In the genomic region with DNA sequence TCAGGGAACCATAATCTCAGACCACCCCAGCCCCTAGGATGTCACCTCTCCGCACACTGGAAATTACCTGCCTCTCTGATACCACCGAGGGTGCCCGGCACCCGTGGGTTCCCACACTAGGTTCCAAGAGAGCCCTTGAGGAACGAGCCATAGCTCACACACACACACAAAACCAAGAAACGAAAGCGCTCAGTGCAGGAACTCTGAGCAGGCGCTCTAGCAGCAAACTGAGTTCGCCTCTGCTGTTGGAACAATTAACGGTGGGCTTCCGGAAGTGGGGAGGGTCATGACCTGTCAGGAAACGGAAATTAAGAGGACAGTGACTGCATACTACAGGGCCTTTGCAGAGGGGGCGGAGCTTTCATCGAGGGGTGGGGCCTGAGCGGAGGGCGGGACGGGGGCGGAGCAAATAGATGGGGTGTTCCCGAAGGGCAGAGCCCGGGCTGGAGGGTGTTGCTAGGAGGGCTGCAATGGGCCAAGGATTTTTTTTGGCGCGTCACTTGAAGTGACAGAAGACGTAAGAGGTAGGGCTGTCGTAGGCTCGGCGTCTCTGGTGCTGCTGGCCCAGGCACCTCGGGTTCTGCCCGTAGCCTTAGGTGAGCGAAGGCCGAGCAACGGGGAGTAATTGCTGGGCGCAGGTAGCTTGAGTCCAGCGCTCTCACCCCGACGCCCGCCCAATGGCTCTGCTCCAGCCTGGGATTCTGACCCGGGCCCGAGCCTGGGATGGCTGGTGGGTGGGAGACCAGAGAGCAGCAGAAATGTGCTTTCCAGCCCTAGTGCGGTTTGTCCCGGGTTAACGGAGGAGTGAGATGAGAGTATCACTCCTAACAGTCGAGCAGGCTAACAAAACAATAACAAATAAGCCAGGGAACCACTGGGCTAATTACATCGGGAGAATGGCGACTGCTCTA, we compare ENCODE assay signal across 8 mouse cellular contexts. TPM values are rescaled to one million over a fixed set of nuclear protein-coding genes. Genes with fewer than 3 reads are reported as not detected.
DNase-seq lines count a peak whose midpoint lies in the region; ATAC-seq and TF ChIP-seq lines count a peak whose summit lies in the region.

No protein-coding gene starts in this region.

- no peaks in the 10 kb centered on the region for H3K9me3 ChIP-seq in embryonic facial prominence, embryonic 13.5 days
- H3K9me3 ChIP-seq in limb, embryonic 11.5 days (ENCODE audit: control insufficient read depth, low read length): no peaks in the 10 kb centered on the region; the same call in 1 of the 2 replicates
- no peaks in the 10 kb centered on the region for H3K9me3 ChIP-seq in midbrain, embryonic 13.5 days

- peak overlapping the region; percentile 62 for H3K4me3 ChIP-seq in embryonic facial prominence, embryonic 13.5 days
- H3K4me3 ChIP-seq in heart, adult 2 months: peak overlapping the region; percentile 66
- peak overlapping the region; percentile 59 for H3K4me3 ChIP-seq in kidney, adult 2 months (ENCODE audit: insufficient read depth, low read depth, low read length)
- H3K4me3 ChIP-seq in limb, embryonic 11.5 days (ENCODE audit: low read depth, low read length): peak overlapping the region; percentile 44
- H3K4me3 ChIP-seq in midbrain, embryonic 13.5 days (replicated peaks): peak overlapping the region; percentile 63

- ATAC-seq in embryonic facial prominence, embryonic 13.5 days (ENCODE audit: insufficient number of reproducible peaks, insufficient read depth, low FRiP score, low TSS enrichment, low read depth): peak; percentile 90
- peak; percentile 93 for ATAC-seq in limb, embryonic 11.5 days (ENCODE audit: insufficient number of reproducible peaks, low FRiP score, low TSS enrichment, low read depth)
- ATAC-seq in midbrain, embryonic 13.5 days: peak; percentile 96

- no peak for TF ChIP-seq CTCF in heart, adult 2 months (IDR thresholded peaks at IDR 0.05)
- TF ChIP-seq CTCF in kidney, adult 2 months (conservative IDR thresholded peaks at IDR 0.05; ENCODE audit: insufficient read depth, insufficient read length, low read depth, low read length): no peak

- TF ChIP-seq EP300 in heart, adult 2 months (IDR thresholded peaks at IDR 0.05; ENCODE audit: insufficient read depth, low read depth, low read length): peak; percentile 90

- H3K36me3 ChIP-seq in embryonic facial prominence, embryonic 13.5 days: no peaks in the 10 kb centered on the region
- H3K36me3 ChIP-seq in heart, adult 2 months (ENCODE audit: control insufficient read depth, insufficient read depth, low read length): no peaks in the 10 kb centered on the region
- no peaks in the 10 kb centered on the region for H3K36me3 ChIP-seq in kidney, adult 2 months (ENCODE audit: control insufficient read depth, insufficient read depth, low read length)
- no peaks in the 10 kb centered on the region for H3K36me3 ChIP-seq in limb, embryonic 11.5 days (ENCODE audit: control insufficient read depth, insufficient read depth, low read length)
- peaks cover 3% of the 10 kb centered on the region; the same call in 1 of the 2 replicates for H3K36me3 ChIP-seq in midbrain, embryonic 13.5 days

- TF ChIP-seq POLR2A in heart, adult 2 months (IDR thresholded peaks at IDR 0.05; ENCODE audit: insufficient read depth, low read depth, low read length): peak; percentile 93
- no peak for TF ChIP-seq POLR2A in kidney, adult 2 months (IDR thresholded peaks at IDR 0.05; ENCODE audit: low read depth, low read length)

- H3K27ac ChIP-seq in embryonic facial prominence, embryonic 13.5 days: peak overlapping the region; percentile 62
- H3K27ac ChIP-seq in heart, adult 2 months: peak overlapping the region; percentile 92
- peak overlapping the region; percentile 21; the same call in 1 of the 2 replicates for H3K27ac ChIP-seq in kidney, adult 2 months (ENCODE audit: insufficient read depth, low read depth, low read length)
- no peak overlapping the region for H3K27ac ChIP-seq in limb, embryonic 11.5 days (replicated peaks; ENCODE audit: low read depth, low read length)
- peak overlapping the region; percentile 83 for H3K27ac ChIP-seq in midbrain, embryonic 13.5 days

- WGBS in embryonic facial prominence, embryonic 13.5 days: 1% methylated on average over 44 of the region's 44 CpGs
- WGBS in heart, adult 2 months: 2% methylated on average over 44 of the region's 44 CpGs
- whole genome bisulfite sequencing in kidney, adult 2 months: 5% methylated on average over 44 of the region's 44 CpGs
- WGBS in limb, embryonic 11.5 days: 2% methylated on average over 44 of the region's 44 CpGs
- 2% methylated on average over 44 of the region's 44 CpGs for WGBS in midbrain, embryonic 13.5 days

- peak overlapping the region; percentile 77 for H3K9ac ChIP-seq in embryonic facial prominence, embryonic 13.5 days
- peak overlapping the region; percentile 57 for H3K9ac ChIP-seq in heart, adult 2 months (ENCODE audit: low read depth, low read length)
- H3K9ac ChIP-seq in limb, embryonic 11.5 days (ENCODE audit: low read length): peak overlapping the region; percentile 48
- peak overlapping the region; percentile 74 for H3K9ac ChIP-seq in midbrain, embryonic 13.5 days (replicated peaks)

- DNase-seq in 3T3-L1 (ENCODE audit: low read depth, low spot score): peak; percentile 88
- DNase-seq in adrenal gland, postnatal 4 days (ENCODE audit: low spot score in 2 of 2): peak; percentile 75 to 85
- DNase-seq in heart, adult 2 months: peak; percentile 87 to 91
- DNase-seq in kidney, adult 2 months: peak; percentile 92
- DNase-seq in limb, embryonic 11.5 days (ENCODE audit: low spot score): peak; percentile 93
- peak; percentile 81 for DNase-seq in spleen, adult 12 weeks (ENCODE audit: low spot score)

- H3K4me1 ChIP-seq in embryonic facial prominence, embryonic 13.5 days: peaks cover 16% of the 10 kb centered on the region
- peaks cover 7% of the 10 kb centered on the region for H3K4me1 ChIP-seq in heart, adult 2 months (ENCODE audit: control insufficient read depth, insufficient read depth, low read length)
- H3K4me1 ChIP-seq in kidney, adult 2 months (ENCODE audit: control insufficient read depth, insufficient read depth, low read length): peaks cover 16% of the 10 kb centered on the region
- H3K4me1 ChIP-seq in limb, embryonic 11.5 days (ENCODE audit: control insufficient read depth, insufficient read depth, low read length): peaks cover 9% of the 10 kb centered on the region
- H3K4me1 ChIP-seq in midbrain, embryonic 13.5 days (replicated peaks): peaks cover 27% of the 10 kb centered on the region

- H3K4me2 ChIP-seq in embryonic facial prominence, embryonic 13.5 days: peak overlapping the region; percentile 89
- peak overlapping the region; percentile 81 for H3K4me2 ChIP-seq in limb, embryonic 11.5 days (ENCODE audit: low read depth, severe bottlenecking)
- peak overlapping the region; percentile 89 for H3K4me2 ChIP-seq in midbrain, embryonic 13.5 days (replicated peaks)

- H3K27me3 ChIP-seq in embryonic facial prominence, embryonic 13.5 days: no peaks in the 10 kb centered on the region
- no peaks in the 10 kb centered on the region for H3K27me3 ChIP-seq in heart, adult 2 months (ENCODE audit: control insufficient read depth, insufficient read depth, low read length)
- no peaks in the 10 kb centered on the region for H3K27me3 ChIP-seq in kidney, adult 2 months (replicated peaks; ENCODE audit: control insufficient read depth, insufficient read depth, low read length)
- H3K27me3 ChIP-seq in limb, embryonic 11.5 days (ENCODE audit: control insufficient read depth, insufficient read depth, low read length): no peaks in the 10 kb centered on the region
- H3K27me3 ChIP-seq in midbrain, embryonic 13.5 days: no peaks in the 10 kb centered on the region

- H3K79me2 ChIP-seq in heart, adult 2 months (replicated peaks; ENCODE audit: control insufficient read depth, insufficient read depth, low read length): no peaks in the 10 kb centered on the region

- intact Hi-C loops in heart, adult 2 months (cut with DNase I): loop anchor here (1.0 to 5.0 kb wide), 2 partner anchors 18 to 58 kb away; a partner anchor contains a TSS

RNA-seq across cellular contexts. Expression of a gene that starts 20.2 kb away (rescaled TPM):
- total RNA-seq in adrenal gland, postnatal 4 days (2021): 10 to 100 TPM; 87.7 to 92.9 TPM
- polyA plus RNA-seq in embryonic facial prominence, embryonic 13.5 days (2015; fragmentation: Nextera tagmentation; extraction: Ambion mirVana): 62.6 and 63.0 TPM in 2 replicates
- 10 to 100 TPM; 23.6 to 24.0 TPM for total RNA-seq in heart, adult 2 months (2021)
- 12.5 and 20.2 TPM in 2 replicates for polyA plus RNA-seq in heart, adult 2 months (2012; rRNA removed)
- 20.8 and 22.2 TPM in 2 replicates for polyA plus RNA-seq in kidney, adult 2 months (2012; rRNA removed)
- 55.0 and 58.4 TPM in 2 replicates for polyA plus RNA-seq in limb, embryonic 11.5 days (2014; fragmentation: Nextera tagmentation; extraction: Ambion mirVana)
- polyA plus RNA-seq in midbrain, embryonic 13.5 days (2015; fragmentation: Nextera tagmentation; extraction: Ambion mirVana): 54.7 and 55.2 TPM in 2 replicates

RNA-seq across cellular contexts. Expression of a gene that starts 58.9 kb away (rescaled TPM):
- total RNA-seq in adrenal gland, postnatal 4 days (2021): 100 to 1,000 TPM; 115 to 126 TPM
- 19.4 and 19.6 TPM in 2 replicates for polyA plus RNA-seq in embryonic facial prominence, embryonic 13.5 days (2015; fragmentation: Nextera tagmentation; extraction: Ambion mirVana)
- total RNA-seq in heart, adult 2 months (2021): 100 to 1,000 TPM in 1 of 2 experiments, 10 to 100 TPM in 1; 98.2 to 122 TPM
- 136 and 182 TPM in 2 replicates for polyA plus RNA-seq in heart, adult 2 months (2012; rRNA removed)
- polyA plus RNA-seq in kidney, adult 2 months (2012; rRNA removed): 65.8 and 66.0 TPM in 2 replicates
- polyA plus RNA-seq in limb, embryonic 11.5 days (2014; fragmentation: Nextera tagmentation; extraction: Ambion mirVana): 7.5 and 8.3 TPM in 2 replicates
- polyA plus RNA-seq in midbrain, embryonic 13.5 days (2015; fragmentation: Nextera tagmentation; extraction: Ambion mirVana): 7.1 and 7.6 TPM in 2 replicates
